Comparison of ENCODE assay signal across 20 mouse cellular contexts in the genomic region with DNA sequence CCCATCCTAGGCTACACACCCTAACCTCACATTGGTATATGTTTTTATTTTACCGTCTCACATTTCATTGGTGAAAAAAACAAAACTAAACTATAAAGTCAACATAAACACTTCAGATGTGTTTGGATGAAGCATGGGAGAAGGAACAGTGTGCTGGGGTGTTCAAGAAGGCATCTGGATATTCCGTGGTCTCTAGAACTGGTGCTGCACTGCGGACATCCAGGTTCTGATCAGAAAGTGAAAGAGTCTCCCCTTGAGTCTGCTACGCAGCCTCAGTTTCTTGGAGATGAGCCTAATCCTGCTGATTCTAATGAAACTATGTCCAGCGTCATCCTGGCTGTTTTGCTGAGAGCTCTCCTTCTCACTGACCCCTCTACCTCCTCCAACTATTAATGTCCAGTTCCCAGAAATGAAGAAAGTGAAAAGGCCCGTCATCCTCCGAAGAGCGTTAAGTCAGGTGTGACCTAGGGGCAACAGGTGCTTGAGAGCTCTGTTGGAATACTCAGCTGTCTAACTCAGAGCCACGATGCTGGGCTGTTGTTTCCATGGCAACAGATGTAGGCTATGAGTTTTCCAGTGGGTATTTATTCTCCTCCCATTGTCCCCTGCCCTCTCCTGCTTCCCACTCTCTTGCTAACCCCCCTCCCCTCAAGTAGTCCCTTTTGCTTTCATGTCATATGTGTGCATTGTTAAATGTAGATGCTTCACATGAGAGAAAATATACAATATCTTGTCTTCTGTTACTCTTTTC.
DNase-seq lines count a peak whose midpoint lies in the region; ATAC-seq and TF ChIP-seq lines count a peak whose summit lies in the region.
"Had no signal": no experiment of that assay in that cellular context is flagged by ENCODE, and none has a peak within 500 bp of the region (broad histone marks: within the 10 kb centered on the region; RNA-seq: fewer than 3 reads in every experiment).

No protein-coding gene starts in this region.

- no peak for TF ChIP-seq CTCF in CH12.LX (conservative IDR thresholded peaks at IDR 0.05 in 1 of 2, IDR thresholded peaks at IDR 0.05 in 1 of 2; ENCODE audit: low read depth in 2 of 2, low read length in 2 of 2)

- in situ Hi-C loops in CH12.LX (cut with MboI; ENCODE audit: low pct_ligation_motif_present, low pct_unique_long_range_greater_than_20kb, low sequenced_read_pairs), result no loop called here

- TF ChIP-seq RAD21 in CH12.LX (IDR thresholded peaks at IDR 0.05; ENCODE audit: low read depth, low read length), result no peak

- H3K79me2 ChIP-seq in CH12.LX (replicated peaks; ENCODE audit: control insufficient read depth, extremely low read depth, insufficient read depth, poor library complexity, severe bottlenecking), result no peaks in the 10 kb centered on the region

- peak; percentile 30; the same call in 1 of the 2 replicates for ATAC-seq in forebrain, embryonic 11.5 days (replicated peaks; ENCODE audit: low FRiP score)
- ATAC-seq in forebrain, embryonic 16.5 days, result peak; percentile 55; the same call in 1 of the 2 replicates
- ATAC-seq in midbrain, embryonic 16.5 days, result peak; percentile 88

- no peaks in the 10 kb centered on the region for H3K36me3 ChIP-seq in forebrain, embryonic 11.5 days (ENCODE audit: control insufficient read depth, insufficient read depth, low read length)
- H3K36me3 ChIP-seq in forebrain, embryonic 10.5 days (replicated peaks), result no peaks in the 10 kb centered on the region
- H3K36me3 ChIP-seq in CH12.LX (replicated peaks in 1 of 2; ENCODE audit: control insufficient read depth in 1 of 2, insufficient read depth in 1 of 2, low read length in 1 of 2), result no peaks in the 10 kb centered on the region
- H3K36me3 ChIP-seq in forebrain, embryonic 16.5 days (ENCODE audit: control insufficient read depth, insufficient read depth), result no peaks in the 10 kb centered on the region
- no peaks in the 10 kb centered on the region for H3K36me3 ChIP-seq in midbrain, embryonic 16.5 days (ENCODE audit: control insufficient read depth, insufficient read depth, low read length)
- H3K36me3 ChIP-seq: embryonic facial prominence, embryonic 12.5 days; limb, embryonic 10.5 days had no signal

- WGBS in forebrain, embryonic 11.5 days, result 84% methylated on average over 9 of the region's 9 CpGs
- WGBS in forebrain, embryonic 10.5 days, result 86% methylated on average over 9 of the region's 9 CpGs
- 75% methylated on average over 9 of the region's 9 CpGs for WGBS in forebrain, embryonic 16.5 days
- 62% methylated on average over 9 of the region's 9 CpGs for WGBS in midbrain, embryonic 16.5 days

- TF ChIP-seq EP300 in CH12.LX (IDR thresholded peaks at IDR 0.05; ENCODE audit: low read length), result no peak

- no peak overlapping the region for H3K4me2 ChIP-seq in forebrain, embryonic 11.5 days (ENCODE audit: low read depth, low read length, severe bottlenecking)
- H3K4me2 ChIP-seq in CH12.LX (ENCODE audit: insufficient read depth, low read depth, poor library complexity, severe bottlenecking), result peak overlapping the region; percentile 18
- no peak overlapping the region for H3K4me2 ChIP-seq in forebrain, embryonic 16.5 days (ENCODE audit: low read length)
- H3K4me2 ChIP-seq in midbrain, embryonic 16.5 days (ENCODE audit: low read length), result no peak overlapping the region
- H3K4me2 ChIP-seq: embryonic facial prominence, embryonic 12.5 days; heart, embryonic 13.5 days; liver, embryonic 11.5 days; lung, embryonic 14.5 days had no signal

- no peak overlapping the region for H3K4me3 ChIP-seq in forebrain, embryonic 11.5 days (ENCODE audit: low read depth, low read length)
- H3K4me3 ChIP-seq in forebrain, embryonic 10.5 days, result no peak overlapping the region
- H3K4me3 ChIP-seq in CH12.LX (replicated peaks in 1 of 3; ENCODE audit: low read depth in 2 of 3, low read length in 2 of 3, poor library complexity in 1 of 3), result no peak overlapping the region
- H3K4me3 ChIP-seq in forebrain, embryonic 16.5 days (replicated peaks; ENCODE audit: low read length), result no peak overlapping the region
- H3K4me3 ChIP-seq in midbrain, embryonic 16.5 days (ENCODE audit: low read depth, low read length), result no peak overlapping the region
- H3K4me3 ChIP-seq: embryonic facial prominence, embryonic 12.5 days; heart, embryonic 13.5 days; limb, embryonic 10.5 days had no signal

- H3K4me1 ChIP-seq in forebrain, embryonic 11.5 days (replicated peaks; ENCODE audit: control insufficient read depth, insufficient read depth, low read length), result no peaks in the 10 kb centered on the region
- peaks cover 7% of the 10 kb centered on the region for H3K4me1 ChIP-seq in forebrain, embryonic 10.5 days
- no peaks in the 10 kb centered on the region for H3K4me1 ChIP-seq in CH12.LX (ENCODE audit: control insufficient read depth in 1 of 2, insufficient read depth in 2 of 2)
- H3K4me1 ChIP-seq in forebrain, embryonic 16.5 days (replicated peaks; ENCODE audit: control insufficient read depth, insufficient read depth, low read length), result no peaks in the 10 kb centered on the region
- peaks cover 8% of the 10 kb centered on the region for H3K4me1 ChIP-seq in midbrain, embryonic 16.5 days (ENCODE audit: control insufficient read depth, insufficient read depth, low read length)
- H3K4me1 ChIP-seq: embryonic facial prominence, embryonic 12.5 days had no signal

- no peaks in the 10 kb centered on the region for H3K27me3 ChIP-seq in forebrain, embryonic 11.5 days (ENCODE audit: control insufficient read depth, insufficient read depth, low read length)
- H3K27me3 ChIP-seq in forebrain, embryonic 10.5 days (ENCODE audit: poor library complexity, severe bottlenecking), result no peaks in the 10 kb centered on the region
- no peaks in the 10 kb centered on the region for H3K27me3 ChIP-seq in CH12.LX (replicated peaks)
- H3K27me3 ChIP-seq in forebrain, embryonic 16.5 days (replicated peaks; ENCODE audit: control insufficient read depth, insufficient read depth, low read length), result no peaks in the 10 kb centered on the region
- H3K27me3 ChIP-seq in midbrain, embryonic 16.5 days (ENCODE audit: control insufficient read depth, insufficient read depth, low read depth, low read length), result no peaks in the 10 kb centered on the region
- H3K27me3 ChIP-seq: embryonic facial prominence, embryonic 12.5 days; heart, embryonic 13.5 days had no signal

- no peak for TF ChIP-seq POLR2A in CH12.LX (IDR thresholded peaks at IDR 0.05; ENCODE audit: low read depth, low read length)

- H3K27ac ChIP-seq in forebrain, embryonic 11.5 days (ENCODE audit: low read depth, low read length), result no peak overlapping the region
- H3K27ac ChIP-seq in forebrain, embryonic 10.5 days, result no peak overlapping the region
- H3K27ac ChIP-seq in CH12.LX (ENCODE audit: insufficient read depth, low read depth), result no peak overlapping the region
- no peak overlapping the region for H3K27ac ChIP-seq in forebrain, embryonic 16.5 days (ENCODE audit: low read length)
- no peak overlapping the region for H3K27ac ChIP-seq in midbrain, embryonic 16.5 days (ENCODE audit: low read length)
- H3K27ac ChIP-seq: embryonic facial prominence, embryonic 12.5 days; heart, embryonic 13.5 days; kidney, postnatal 0 days; limb, embryonic 10.5 days; stomach, postnatal 0 days had no signal

- H3K9ac ChIP-seq in forebrain, embryonic 11.5 days (ENCODE audit: low read length), result no peak overlapping the region
- H3K9ac ChIP-seq in CH12.LX (ENCODE audit: insufficient read depth, low read depth), result no peak overlapping the region
- no peak overlapping the region for H3K9ac ChIP-seq in forebrain, embryonic 16.5 days (replicated peaks; ENCODE audit: low read depth, low read length)
- no peak overlapping the region for H3K9ac ChIP-seq in midbrain, embryonic 16.5 days (ENCODE audit: low read depth, low read length)
- H3K9ac ChIP-seq: embryonic facial prominence, embryonic 12.5 days; heart, embryonic 13.5 days; lung, embryonic 14.5 days had no signal

- dilution Hi-C loops in CH12.LX (cut with MboI; ENCODE audit: extremely low pct_ligation_motif_present, extremely low pct_unique_long_range_greater_than_20kb, low sequenced_read_pairs), result no loop called here

- no peaks in the 10 kb centered on the region for H3K9me3 ChIP-seq in forebrain, embryonic 11.5 days (ENCODE audit: control insufficient read depth, low read length)
- no peaks in the 10 kb centered on the region for H3K9me3 ChIP-seq in forebrain, embryonic 10.5 days
- no peaks in the 10 kb centered on the region for H3K9me3 ChIP-seq in CH12.LX (replicated peaks; ENCODE audit: low read length)
- no peaks in the 10 kb centered on the region for H3K9me3 ChIP-seq in forebrain, embryonic 16.5 days (ENCODE audit: control insufficient read depth, low read length)
- H3K9me3 ChIP-seq in midbrain, embryonic 16.5 days (replicated peaks; ENCODE audit: control insufficient read depth, low read length, poor library complexity, severe bottlenecking), result no peaks in the 10 kb centered on the region
- H3K9me3 ChIP-seq: embryonic facial prominence, embryonic 12.5 days; heart, embryonic 13.5 days; limb, embryonic 10.5 days had no signal

- DNase-seq in forebrain, embryonic 11.5 days (ENCODE audit: low spot score), result no peak
- DNase-seq in forebrain, embryonic 10.5 days (ENCODE audit: extremely low spot score, low spot score), result no peak
- no peak for DNase-seq in CH12.LX (ENCODE audit: extremely low read depth)
- DNase-seq in left cerebral cortex, adult 11 months (ENCODE audit: low spot score), result no peak
- DNase-seq in cerebellum, adult 18-20 months, result no peak
- no peak for DNase-seq in cerebellum, adult 9-11 months
- DNase-seq: adrenal gland, adult 2 months; cerebellum, adult 11 months; heart, postnatal 36 days; kidney, adult 11 months; lung, embryonic 14.5 days; thymus, postnatal 14 days had no signal

TF ChIP-seq in CH12.LX, 34 proteins besides CTCF, POLR2A, EP300 and RAD21:
- TF ChIP-seq MYC (IDR thresholded peaks at IDR 0.05; ENCODE audit: low read depth, low read length), result no peak
- no peak for TF ChIP-seq ZKSCAN1 (IDR thresholded peaks at IDR 0.05; ENCODE audit: borderline replicate concordance, low read depth, low read length)
- TF ChIP-seq MAZ (IDR thresholded peaks at IDR 0.05; ENCODE audit: low read depth, low read length), result no peak

Comparison
In these comparisons a context has a peak if more than half of its experiments do, and no peak if none do; other contexts are left out.
1. ATAC-seq: peak in every context shown above with its lines; median percentile 88 in midbrain, embryonic 16.5 days; 55 in forebrain, embryonic 16.5 days; 30 in forebrain, embryonic 11.5 days.